Mouse (Mus musculus) heart, embryonic 10.5 days (tissue): ENCODE results near the gene Gm4846. TPM values are rescaled to one million over a fixed set of nuclear protein-coding genes. Genes with fewer than 3 reads are reported as not detected.
"Not testable (repeated sequence)": the region's sequence is repeated elsewhere in the genome, so short reads cannot be mapped to it uniquely, and the experiment has no call there.

ENCODE experiments used
- DNase-seq: peaks from one replicate; pipeline ENCODE4 v3.0.0-alpha.2; 2017; ENCODE audit warnings: low spot score
- H3K27ac ChIP-seq: fragments of 300-500 bp; sonication (generic); 2 replicates; pipeline ENCODE4 v1.5.1; 2016; ENCODE audit warnings: mild to moderate bottlenecking
- H3K27me3 ChIP-seq: fragments of 300-500 bp; sonication (generic); 2 replicates; pipeline ENCODE4 v1.6.1; 2016; ENCODE audit warnings: mild to moderate bottlenecking; ENCODE audit not compliant: poor library complexity, insufficient read depth, severe bottlenecking
- H3K36me3 ChIP-seq: fragments of 300-500 bp; sonication (generic); 2 replicates; pipeline ENCODE4 v1.6.1; 2016; ENCODE audit warnings: mild to moderate bottlenecking, moderate library complexity
- H3K4me1 ChIP-seq: fragments of 300-500 bp; sonication (generic); 2 replicates; pipeline ENCODE4 v1.6.1; 2016; ENCODE audit warnings: mild to moderate bottlenecking
- H3K4me3 ChIP-seq: fragments of 300-500 bp; sonication (generic); 2 replicates; pipeline ENCODE4 v1.5.1; 2016; ENCODE audit warnings: mild to moderate bottlenecking, moderate library complexity
- H3K9me3 ChIP-seq: fragments of 300-500 bp; sonication (generic); 2 replicates; pipeline ENCODE4 v1.6.1; 2016; ENCODE audit warnings: mild to moderate bottlenecking, moderate library complexity
- WGBS: fragments of 180-500 bp; shearing (Covaris S2); methylation state at CpG from one replicate; pipeline ENCODE4 v1.1.7; 2016; 5-methylcytosine and 5-hydroxymethylcytosine counted together
- polyA plus RNA-seq: library from polyadenylated mRNA; unstranded; fragments of >200 nt; fragmentation: Nextera tagmentation; extraction: Ambion mirVana; gene quantifications from 2 replicates; pipeline ENCODE4 v1.2.1, GENCODE M21; 2016

Gm4846 gene
- polyA plus RNA-seq: not detected in 2 replicates

DNA sequence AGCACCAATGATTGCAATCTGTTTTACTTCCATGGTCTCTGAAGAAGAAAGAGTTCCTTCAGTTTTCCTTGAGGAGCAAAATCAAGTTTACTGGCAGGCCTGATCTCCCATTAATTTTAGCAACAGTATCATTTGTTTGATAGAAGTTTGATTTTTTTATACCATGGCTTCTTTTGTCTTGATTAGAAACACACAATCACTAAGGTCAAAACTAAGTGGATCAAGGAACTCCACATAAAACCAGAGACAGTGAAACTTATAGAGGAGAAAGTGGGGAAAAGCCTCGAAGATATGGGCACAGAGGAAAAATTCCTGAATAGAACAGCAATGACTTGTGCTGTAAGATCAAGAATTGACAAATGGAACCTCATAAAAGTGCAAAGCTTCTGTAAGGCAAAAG is at the start of gene Gm4846:
TSS of gene Gm4846 (minus strand) at position 101 of the 400 bp plus-strand sequence.
- H3K27me3 ChIP-seq, DNase-seq, H3K4me1 ChIP-seq, H3K27ac ChIP-seq, H3K4me3 ChIP-seq, H3K9me3 ChIP-seq, H3K36me3 ChIP-seq: not testable (repeated sequence)
- WGBS: 50% methylated on average over 1 of the region's 1 CpGs

DNA sequence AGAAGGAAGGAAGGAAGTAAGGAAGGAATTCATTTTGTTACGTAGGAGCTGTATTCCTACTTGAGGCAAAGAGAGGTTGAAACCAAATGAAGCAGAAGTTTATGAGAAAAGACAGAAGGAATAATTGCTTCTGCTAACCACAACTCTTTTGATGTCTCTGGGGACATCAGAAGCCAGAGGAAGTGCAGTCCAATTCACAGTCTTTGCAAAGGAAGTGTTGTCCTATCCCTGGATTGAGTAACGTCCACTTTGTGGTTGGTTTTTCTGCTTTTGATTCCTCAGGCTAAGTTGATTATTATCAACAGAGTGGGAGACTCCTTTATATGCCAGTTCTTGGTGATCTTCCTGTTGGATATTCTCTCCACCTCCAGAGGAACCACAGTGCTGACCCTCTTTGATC is 34.1 kb upstream of the Gm4846 start:
- WGBS: 78% methylated on average over 2 of the region's 2 CpGs
- not testable (repeated sequence) for H3K4me3 ChIP-seq, DNase-seq

DNA sequence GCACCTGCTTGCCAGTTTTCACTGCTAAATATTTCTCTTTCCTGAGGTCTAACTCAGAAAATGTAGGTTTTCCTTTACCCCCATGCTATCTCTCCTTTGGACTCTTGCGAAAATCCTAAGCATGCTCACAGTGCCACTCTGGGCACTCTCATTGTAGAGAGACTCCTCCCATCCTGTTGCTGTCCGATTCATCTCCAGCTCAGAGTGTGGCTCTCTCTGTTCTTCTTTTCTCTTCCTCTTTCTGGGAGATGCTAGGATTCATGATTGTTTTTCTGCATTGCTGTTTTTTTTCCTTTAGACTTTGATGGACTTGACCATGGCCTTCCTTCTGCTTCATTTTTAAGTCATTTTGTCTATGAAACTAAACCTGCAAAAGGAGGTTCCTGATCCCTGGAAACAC is 27.3 kb upstream of the Gm4846 start:
- not testable (repeated sequence) for H3K4me3 ChIP-seq, H3K36me3 ChIP-seq, H3K9me3 ChIP-seq, H3K27ac ChIP-seq, H3K4me1 ChIP-seq, DNase-seq, H3K27me3 ChIP-seq
- WGBS: 85% methylated on average over 2 of the region's 2 CpGs

More for the DNA sequence above, 34.1 kb upstream of the Gm4846 start:
- H3K27me3 ChIP-seq, H3K4me1 ChIP-seq, H3K36me3 ChIP-seq, H3K27ac ChIP-seq, H3K9me3 ChIP-seq: not testable (repeated sequence)

DNA sequence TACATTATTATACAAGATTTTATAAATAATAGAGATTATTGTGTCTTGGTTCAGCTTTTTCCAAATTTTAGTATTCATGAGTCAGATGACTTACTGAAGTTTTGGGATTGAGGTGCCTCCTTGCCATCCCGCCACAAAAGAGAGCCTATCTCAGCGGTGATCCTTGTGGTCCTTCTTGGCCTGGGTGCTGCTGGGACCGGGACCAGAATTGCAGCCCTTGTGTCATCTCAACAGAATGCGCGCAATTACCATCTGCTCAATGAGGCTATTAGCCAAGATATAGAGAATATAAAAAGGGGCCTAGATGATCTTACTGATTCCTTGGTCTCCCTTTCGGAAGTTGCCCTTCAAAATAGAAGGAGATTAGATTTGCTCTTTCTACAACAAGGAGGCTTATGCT is 22.2 kb upstream of the Gm4846 start:
- not testable (repeated sequence) for H3K27me3 ChIP-seq, H3K4me3 ChIP-seq, H3K4me1 ChIP-seq, H3K36me3 ChIP-seq, H3K27ac ChIP-seq, DNase-seq, H3K9me3 ChIP-seq
- WGBS: 87% methylated on average over 6 of the region's 6 CpGs

DNA sequence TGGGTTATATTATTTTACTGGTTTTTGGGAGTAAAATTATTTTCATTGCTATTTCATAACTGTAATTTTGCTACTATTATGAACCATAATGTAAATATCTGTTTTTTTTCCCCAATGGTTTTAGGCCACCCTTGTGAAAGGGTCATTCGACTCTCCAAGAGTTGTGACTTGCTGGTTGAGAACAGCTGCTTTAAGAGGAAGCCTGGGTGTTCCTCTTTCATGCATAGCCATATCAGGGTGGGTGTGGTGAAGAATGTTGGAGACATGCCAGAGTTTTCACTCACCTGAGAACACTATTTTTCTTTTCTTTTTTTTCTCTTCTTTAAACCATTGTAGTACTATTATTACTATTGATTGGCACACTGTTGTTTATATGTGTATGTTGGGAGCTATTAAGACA is 19.2 kb upstream of the Gm4846 start:
- Histone ChIP-seq H3K27ac (no peak overlapping the region), H3K27me3 (no peaks in the 10 kb centered on the region), H3K9me3 (no peaks in the 10 kb centered on the region), H3K36me3 (no peaks in the 10 kb centered on the region), H3K4me3 (no peak overlapping the region), H3K4me1 (no peaks in the 10 kb centered on the region)
- DNase-seq: no peak
- 83% methylated on average over 1 of the region's 1 CpGs for WGBS

DNA sequence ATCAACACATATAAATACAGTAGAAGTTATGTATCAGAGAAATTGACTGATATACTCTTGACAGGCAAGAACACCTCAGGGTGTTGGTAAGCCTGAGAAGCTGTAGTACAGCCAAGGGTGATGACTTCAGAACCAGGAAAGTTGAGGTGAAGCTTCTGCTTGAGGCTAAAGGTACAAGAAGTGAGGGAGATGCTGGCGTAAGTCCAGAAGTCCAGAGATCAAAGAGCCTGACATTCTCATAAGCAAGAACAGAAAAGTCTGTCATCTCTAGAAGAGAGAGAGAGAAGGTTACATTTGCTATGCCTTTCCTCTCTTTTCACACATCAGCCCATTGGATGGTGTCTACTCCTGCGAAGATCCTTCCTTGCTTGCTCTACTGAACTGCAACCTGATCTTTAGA is 6.8 kb upstream of the Gm4846 start:
- 68% methylated on average over 2 of the region's 2 CpGs for WGBS
- H3K4me3 ChIP-seq, H3K27me3 ChIP-seq, H3K27ac ChIP-seq, H3K36me3 ChIP-seq, H3K9me3 ChIP-seq, DNase-seq, H3K4me1 ChIP-seq: not testable (repeated sequence)

DNA sequence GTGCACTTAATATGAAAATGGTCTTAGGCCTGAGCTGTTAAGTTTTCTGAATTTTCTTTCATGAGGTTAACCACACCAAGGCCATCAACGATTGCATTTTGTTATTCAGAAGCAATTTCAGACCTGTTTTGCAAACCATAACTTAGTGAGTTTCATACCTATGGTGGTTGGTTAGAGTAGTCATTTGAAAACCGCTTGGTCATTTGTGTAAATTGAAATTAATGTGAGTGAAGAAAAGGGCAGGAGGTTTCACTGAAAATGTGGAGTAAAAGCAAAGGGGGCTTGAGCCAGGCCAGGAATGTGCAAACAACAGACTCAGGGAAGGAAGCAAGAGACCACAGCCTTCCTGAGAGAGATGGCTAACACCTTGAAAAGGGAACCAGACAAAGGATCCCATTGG is 17.9 kb downstream of the Gm4846 start:
- no peaks in the 10 kb centered on the region for H3K9me3 ChIP-seq
- no peak overlapping the region for H3K27ac ChIP-seq
- no peaks in the 10 kb centered on the region for H3K4me1 ChIP-seq
- DNase-seq: no peak
- H3K36me3 ChIP-seq: no peaks in the 10 kb centered on the region
- 77% methylated on average over 2 of the region's 2 CpGs for WGBS
- no peak overlapping the region for H3K4me3 ChIP-seq
- H3K27me3 ChIP-seq: no peaks in the 10 kb centered on the region

DNA sequence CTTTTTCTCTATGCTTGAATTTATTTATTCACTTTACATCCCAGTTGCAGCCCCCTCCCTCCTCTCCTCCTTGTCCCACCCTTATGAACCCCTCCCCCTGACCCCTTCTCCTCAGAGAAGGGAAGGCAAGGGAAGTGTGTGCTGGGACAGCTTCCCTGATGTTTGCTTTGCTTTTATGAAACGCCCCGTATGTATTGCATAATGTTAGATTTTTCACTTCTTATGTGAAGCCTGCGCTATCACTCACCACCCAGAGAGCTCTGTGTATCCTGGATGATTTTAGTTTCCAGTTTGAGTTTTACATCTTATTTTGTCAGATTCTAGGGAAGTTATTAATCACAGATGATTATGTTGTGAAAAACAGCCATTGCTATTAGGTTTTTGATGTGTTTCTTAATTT is 30.2 kb downstream of the Gm4846 start:
- Histone ChIP-seq H3K4me1 (no peaks in the 10 kb centered on the region), H3K27ac (no peak overlapping the region), H3K9me3 (no peaks in the 10 kb centered on the region), H3K4me3 (no peak overlapping the region), H3K27me3 (no peaks in the 10 kb centered on the region), H3K36me3 (no peaks in the 10 kb centered on the region)
- no peak for DNase-seq
- 94% methylated on average over 3 of the region's 3 CpGs for WGBS

DNA sequence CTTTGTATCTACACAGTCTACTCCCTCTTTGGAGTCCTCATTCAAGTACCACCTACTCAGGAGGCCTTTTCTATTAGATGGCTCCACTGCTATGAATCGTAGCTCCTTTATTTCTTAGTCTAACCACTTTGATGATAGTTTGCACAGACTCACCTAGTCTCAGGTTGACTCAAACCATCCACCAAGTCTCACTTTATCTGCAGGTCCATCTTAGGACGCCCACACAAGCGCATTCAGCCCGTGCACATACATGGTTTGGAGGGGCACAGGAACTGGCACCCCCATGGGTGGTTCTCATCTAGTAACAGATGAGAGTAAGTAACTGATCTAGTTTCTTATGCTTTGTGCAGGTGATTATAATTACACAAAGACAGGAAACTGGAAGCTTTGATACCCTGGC is 34.8 kb downstream of the Gm4846 start:
- WGBS: 86% methylated on average over 4 of the region's 4 CpGs
- Histone ChIP-seq H3K9me3 (no peaks in the 10 kb centered on the region), H3K4me1 (no peaks in the 10 kb centered on the region)

DNA sequence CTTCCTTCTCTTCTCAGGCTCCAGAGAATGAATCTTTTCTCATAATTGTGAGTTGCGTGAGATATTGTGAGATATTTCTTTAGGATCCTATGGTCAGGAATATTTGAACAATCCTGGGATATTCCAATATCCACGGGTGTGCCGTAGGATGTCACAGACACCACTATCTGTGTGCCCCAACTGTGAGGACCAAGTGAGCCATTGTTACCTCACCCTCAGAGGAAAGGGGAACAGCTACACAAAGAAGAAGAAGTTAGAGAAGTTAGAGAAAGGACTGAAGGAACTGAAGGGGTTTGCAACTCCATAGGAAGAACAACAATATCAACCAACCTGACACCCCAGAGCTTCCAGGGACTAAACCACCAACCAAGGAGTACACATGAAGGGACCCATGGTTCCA is 55.4 kb downstream of the Gm4846 start:
- Histone ChIP-seq H3K9me3 (no peaks in the 10 kb centered on the region), H3K4me3 (no peak overlapping the region), H3K27me3 (no peaks in the 10 kb centered on the region), H3K27ac (no peak overlapping the region), H3K4me1 (no peaks in the 10 kb centered on the region), H3K36me3 (no peaks in the 10 kb centered on the region)
- WGBS: 80% methylated on average over 3 of the region's 3 CpGs
- DNase-seq: no peak

More for the DNA sequence above, 34.8 kb downstream of the Gm4846 start:
- no peak for DNase-seq
- Histone ChIP-seq H3K27ac (no peak overlapping the region), H3K27me3 (no peaks in the 10 kb centered on the region), H3K36me3 (no peaks in the 10 kb centered on the region), H3K4me3 (no peak overlapping the region)

DNA sequence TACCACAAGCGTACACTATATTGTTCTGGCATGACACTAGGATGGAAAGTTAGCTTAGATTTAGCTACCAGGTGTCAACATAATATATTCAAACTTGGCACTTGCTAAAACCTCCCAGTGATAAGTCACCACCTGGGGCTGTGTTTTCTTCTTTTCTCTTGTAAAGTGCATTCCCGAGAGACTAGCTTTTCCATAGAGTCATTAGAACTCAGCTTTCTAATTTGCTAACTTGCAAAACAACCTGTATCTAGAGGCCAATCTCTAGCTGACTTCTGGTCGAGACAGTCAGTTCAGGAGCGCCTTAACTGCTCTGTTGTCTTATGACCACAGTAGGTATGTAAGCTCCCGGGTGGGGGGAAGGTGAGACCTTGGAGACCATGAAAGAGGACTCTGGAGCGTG is 58.0 kb downstream of the Gm4846 start:
- no peak for DNase-seq
- Histone ChIP-seq H3K4me1 (no peaks in the 10 kb centered on the region), H3K9me3 (no peaks in the 10 kb centered on the region), H3K27me3 (no peaks in the 10 kb centered on the region), H3K4me3 (no peak overlapping the region), H3K27ac (no peak overlapping the region), H3K36me3 (no peaks in the 10 kb centered on the region)
- WGBS: 71% methylated on average over 6 of the region's 6 CpGs

Other genes starting within 250 kb of the Gm4846 start
- 1.4 and 1.5 TPM in 2 replicates for gene Ildr2, start 243.4 kb downstream of the Gm4846 start, polyA plus RNA-seq
- 35.6 and 44.5 TPM in 2 replicates for gene Tada1, start 118.5 kb downstream of the Gm4846 start, polyA plus RNA-seq
- gene Pogk, start 87.7 kb downstream of the Gm4846 start, polyA plus RNA-seq: 11.9 and 12.7 TPM in 2 replicates
- not detected in 2 replicates for gene Gm4847, start 150.1 kb upstream of the Gm4846 start, polyA plus RNA-seq
- not detected in 2 replicates for gene Fmo9, start 184.3 kb upstream of the Gm4846 start, polyA plus RNA-seq